Mouse (Mus musculus) G1E (cell line): Measurements from ENCODE around the gene Rgs7.

Source experiments
- CTCF ChIP-seq: IDR thresholded peaks from 2 replicates; pipeline ENCODE4 v1.5.1; 2012; ENCODE audit warnings: low read depth, low read length, inconsistent platforms, mixed read lengths
- GATA1 ChIP-seq: IDR thresholded peaks from 2 replicates; pipeline ENCODE4 v1.6.1; 2012; ENCODE audit warnings: borderline replicate concordance, low read length, inconsistent platforms, mixed read lengths
- GATA2 ChIP-seq: IDR thresholded peaks from 2 replicates; pipeline ENCODE4 v1.6.1; 2012; ENCODE audit warnings: low read depth, low read length, inconsistent platforms, borderline replicate concordance
- POLR2AphosphoS5 ChIP-seq: IDR thresholded peaks from 2 replicates; pipeline ENCODE4 v1.6.1; 2012; ENCODE audit warnings: low read depth, low read length, inconsistent platforms; ENCODE audit not compliant: insufficient replicate concordance

- TF ChIP-seq POLR2AphosphoS5, result no peak
- no peak for TF ChIP-seq GATA2
- TF ChIP-seq GATA1, result no peak
- TF ChIP-seq CTCF, result no peak
Observed at GRCm38 (mm10) chr1:175431356-175432053, 60.8 kb downstream of the Rgs7 start.
